Mouse (Mus musculus) embryonic fibroblast, embryonic 13.5 days (primary cell): ENCODE results near the gene Pou6f1. TPM values are rescaled to one million over a fixed set of nuclear protein-coding genes. Genes with fewer than 3 reads are reported as not detected.

Source experiments
- H3K27ac ChIP-seq: 2 replicates; pipeline ENCODE4 v1.5.1; 2012; ENCODE audit warnings: low read length, control low read depth, inconsistent platforms; ENCODE audit not compliant: insufficient read depth
- H3K4me1 ChIP-seq: 2 replicates; pipeline ENCODE4 v1.6.1; 2011; ENCODE audit warnings: low read length; ENCODE audit not compliant: control insufficient read depth, insufficient read depth
- H3K4me3 ChIP-seq: 2 replicates; pipeline ENCODE4 v1.5.1; 2011; ENCODE audit warnings: mild to moderate bottlenecking, control low read depth, low read length; ENCODE audit not compliant: insufficient read depth
- CTCF ChIP-seq: IDR thresholded peaks from 2 replicates; pipeline ENCODE4 v1.5.1; 2011; ENCODE audit warnings: mild to moderate bottlenecking, control low read depth, low read length, moderate library complexity, borderline replicate concordance; ENCODE audit not compliant: insufficient read depth
- POLR2A ChIP-seq: IDR thresholded peaks from 2 replicates; pipeline ENCODE4 v1.6.1; 2011; ENCODE audit warnings: low read depth, mild to moderate bottlenecking, control low read depth, low read length, moderate library complexity
- polyA plus RNA-seq: library from polyadenylated mRNA; stranded (reverse); fragments of >200 nt; gene quantifications from 2 replicates; pipeline ENCODE4 v1.2.4, GENCODE M21; 2011; ENCODE audit warnings: low read depth; ENCODE audit not compliant: missing spikeins, insufficient read length

Gene Pou6f1
- polyA plus RNA-seq, result 12.8 and 16.9 TPM in 2 replicates

DNA sequence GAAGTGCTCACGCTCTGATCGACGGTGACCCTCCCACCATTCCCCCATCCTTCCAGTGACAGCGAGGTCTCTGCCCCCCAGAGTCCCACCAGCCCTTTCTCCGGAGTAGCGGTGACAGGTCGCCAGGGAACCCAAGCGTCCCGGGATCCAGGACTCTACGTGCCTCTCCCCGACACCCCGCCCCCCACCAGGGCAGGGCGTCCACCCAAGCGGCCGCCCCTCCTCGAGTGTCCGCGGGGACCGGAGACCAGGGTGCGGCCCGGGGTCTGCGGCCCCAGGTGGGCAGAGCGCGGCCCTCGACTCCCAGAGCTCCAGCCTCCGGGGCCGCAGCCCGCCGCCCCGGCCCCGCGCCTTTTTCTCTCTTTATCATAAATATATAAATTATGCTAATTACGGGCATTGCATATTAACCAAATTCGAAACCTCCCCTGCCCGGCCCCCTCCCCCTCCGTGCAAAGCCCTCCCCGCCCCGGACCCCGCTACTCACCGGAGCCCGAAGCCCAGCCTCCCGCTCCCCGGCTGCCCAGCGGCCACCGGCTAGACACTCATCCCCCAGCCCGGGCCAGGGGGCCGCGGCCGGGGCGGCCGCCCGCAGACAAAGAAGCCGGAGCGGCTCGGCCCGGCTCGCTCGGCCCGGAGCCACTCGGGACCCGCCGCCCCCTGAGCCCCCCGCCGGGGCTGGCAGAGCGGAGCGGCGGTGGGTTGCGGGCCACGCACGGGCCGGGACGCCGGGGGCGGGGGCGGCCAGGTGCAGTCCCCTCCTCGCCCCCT, at the start of gene Pou6f1:
Gene Pou6f1, minus strand, starts transcription at position 709 of the 771 bp plus-strand sequence.
- no peak within 1 kb of the TSS for H3K27ac ChIP-seq
- H3K4me3 ChIP-seq, result peak within 1 kb of the TSS; percentile 46
- H3K4me1 ChIP-seq, result no peaks in the 10 kb centered on the region
- TF ChIP-seq CTCF, result no peak
- TF ChIP-seq POLR2A, result no peak

DNA sequence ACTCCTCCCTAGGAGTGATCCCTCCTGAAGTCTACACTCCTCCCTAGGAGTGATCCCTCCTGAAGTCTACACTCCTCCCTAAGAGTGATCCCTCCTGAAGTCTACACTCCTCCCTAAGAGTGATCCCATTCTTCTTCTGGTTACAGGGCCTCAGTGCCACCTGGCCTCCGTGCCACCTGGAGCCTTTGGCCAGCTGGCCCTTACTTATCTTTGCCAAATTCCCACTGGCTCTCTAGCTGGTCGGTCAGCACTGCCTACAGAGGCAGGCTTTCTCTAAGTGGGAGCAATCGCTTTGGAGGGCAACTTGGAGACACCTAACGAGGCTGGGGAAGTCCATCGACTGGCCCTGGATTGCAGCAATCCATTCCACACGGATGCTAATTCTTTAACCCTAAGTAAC, 46.4 kb upstream of the Pou6f1 start:
- no peak overlapping the region for H3K4me3 ChIP-seq
- no peak overlapping the region for H3K27ac ChIP-seq
- no peak for TF ChIP-seq CTCF
- no peak for TF ChIP-seq POLR2A
- no peaks in the 10 kb centered on the region for H3K4me1 ChIP-seq

DNA sequence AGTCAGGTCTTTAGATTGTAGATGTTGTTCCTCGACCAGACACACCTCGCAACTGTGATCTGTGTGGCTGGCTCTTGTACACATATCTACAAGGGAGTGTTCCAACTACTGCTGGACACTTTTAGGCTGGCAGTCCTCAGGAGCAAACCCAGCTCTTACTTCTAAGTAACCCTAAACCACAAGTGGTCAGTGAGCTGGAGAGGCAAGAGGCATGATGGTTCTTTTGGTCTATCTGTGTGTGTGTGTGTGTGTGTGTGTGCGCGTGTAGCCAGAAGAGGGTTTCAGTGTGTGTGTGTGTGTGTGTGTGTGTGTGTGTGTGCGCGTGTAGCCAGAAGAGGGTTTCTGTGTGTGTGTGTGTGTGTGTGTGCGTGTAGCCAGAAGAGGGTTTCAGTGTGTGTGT, 42.7 kb upstream of the Pou6f1 start:
- TF ChIP-seq CTCF (no peak), POLR2A (no peak)
- Histone ChIP-seq H3K27ac (no peak overlapping the region), H3K4me3 (no peak overlapping the region), H3K4me1 (no peaks in the 10 kb centered on the region)

DNA sequence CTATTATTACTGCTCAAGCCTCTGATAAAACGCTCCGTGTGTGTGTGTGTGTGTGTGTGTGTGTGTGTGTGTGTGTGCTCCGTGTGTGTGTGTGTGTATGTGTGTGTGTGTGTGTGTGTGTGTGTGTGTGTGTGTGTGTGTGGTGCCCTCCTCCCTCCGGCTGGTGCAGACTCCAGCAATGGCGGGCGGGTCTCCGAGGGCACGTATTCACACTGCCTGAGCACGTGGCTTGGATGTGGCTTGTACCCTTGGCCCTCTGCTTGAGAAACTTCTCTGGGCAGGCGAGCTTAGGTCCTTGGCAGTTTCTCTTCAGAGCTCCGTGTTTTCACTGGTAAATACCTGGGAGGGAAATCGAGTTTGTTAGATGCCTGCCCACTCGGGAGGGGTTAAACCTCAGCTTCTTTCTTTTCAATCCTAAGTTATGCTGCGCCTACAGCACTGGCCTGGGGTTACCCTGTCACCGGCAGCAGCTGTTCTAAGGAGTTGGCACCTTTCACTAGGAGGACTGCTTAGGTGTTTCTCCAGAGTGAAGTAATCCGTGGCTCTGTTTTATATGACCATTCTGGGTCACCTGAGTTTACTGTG, 41.5 kb upstream of the Pou6f1 start:
- H3K4me3 ChIP-seq, result no peak overlapping the region
- TF ChIP-seq CTCF (no peak), POLR2A (no peak)
- no peak overlapping the region for H3K27ac ChIP-seq
- peaks cover 6% of the 10 kb centered on the region for H3K4me1 ChIP-seq

DNA sequence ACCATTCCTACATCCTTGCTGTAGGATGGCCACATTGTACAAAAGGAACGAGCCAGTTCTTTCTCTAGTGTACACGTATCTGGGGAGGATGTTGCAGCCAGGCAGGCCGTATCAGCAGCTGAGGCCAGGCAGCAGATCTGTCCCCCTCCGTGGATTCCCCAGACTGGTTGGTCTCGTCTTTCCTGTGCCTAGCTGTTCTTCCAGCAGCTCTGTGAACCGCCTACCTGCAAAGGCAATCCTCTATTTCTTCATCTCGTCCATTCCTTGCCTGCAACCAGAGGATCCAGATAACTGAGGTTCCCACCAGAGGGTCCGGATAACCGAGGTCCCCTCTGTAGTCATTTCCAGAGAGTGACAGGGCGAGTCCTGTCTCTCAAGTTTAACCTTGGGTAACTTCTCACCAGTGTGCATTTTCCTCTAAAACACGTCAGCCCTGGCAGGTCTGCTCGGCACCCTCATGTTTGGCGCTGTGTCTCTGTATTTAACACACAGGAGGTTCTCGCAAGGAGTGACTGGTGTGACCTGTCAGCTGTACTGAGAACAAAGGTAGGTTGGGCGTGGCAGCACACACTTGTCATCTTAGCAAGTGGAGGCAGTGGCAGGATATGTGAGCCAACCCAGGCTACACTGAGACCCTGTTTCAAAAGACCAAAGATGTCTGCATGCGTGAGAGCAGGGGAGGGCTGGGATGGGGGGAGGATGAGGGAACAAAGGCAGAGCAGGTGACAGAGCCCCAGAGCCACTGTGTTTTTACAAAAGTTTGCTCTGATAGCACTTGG, 40.4 kb upstream of the Pou6f1 start:
- TF ChIP-seq CTCF (no peak), POLR2A (no peak)
- Histone ChIP-seq H3K4me3 (no peak overlapping the region), H3K4me1 (peaks cover 6% of the 10 kb centered on the region), H3K27ac (no peak overlapping the region)

DNA sequence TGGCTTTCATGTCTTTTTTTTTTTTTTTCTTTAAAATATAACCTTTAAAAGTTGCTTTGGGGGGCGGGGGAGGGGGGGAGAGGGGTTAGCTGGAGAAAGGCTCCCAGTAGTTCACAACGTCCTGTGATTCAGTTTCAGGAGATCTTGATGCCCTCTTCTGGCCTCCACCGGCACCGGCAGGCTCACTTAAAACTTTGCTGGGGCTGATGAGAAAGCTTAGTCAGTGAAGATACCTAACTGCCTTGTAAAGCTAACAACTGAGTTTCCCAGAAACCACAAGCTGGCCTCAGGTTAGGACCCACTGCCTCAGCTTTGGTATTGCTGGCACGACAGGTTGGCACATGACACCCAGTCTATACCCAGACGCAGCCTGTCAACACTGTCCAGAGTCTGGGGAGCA, 37.9 kb upstream of the Pou6f1 start:
- H3K4me3 ChIP-seq, result no peak overlapping the region
- H3K4me1 ChIP-seq, result peaks cover 6% of the 10 kb centered on the region
- H3K27ac ChIP-seq, result no peak overlapping the region
- TF ChIP-seq CTCF, result no peak
- no peak for TF ChIP-seq POLR2A

DNA sequence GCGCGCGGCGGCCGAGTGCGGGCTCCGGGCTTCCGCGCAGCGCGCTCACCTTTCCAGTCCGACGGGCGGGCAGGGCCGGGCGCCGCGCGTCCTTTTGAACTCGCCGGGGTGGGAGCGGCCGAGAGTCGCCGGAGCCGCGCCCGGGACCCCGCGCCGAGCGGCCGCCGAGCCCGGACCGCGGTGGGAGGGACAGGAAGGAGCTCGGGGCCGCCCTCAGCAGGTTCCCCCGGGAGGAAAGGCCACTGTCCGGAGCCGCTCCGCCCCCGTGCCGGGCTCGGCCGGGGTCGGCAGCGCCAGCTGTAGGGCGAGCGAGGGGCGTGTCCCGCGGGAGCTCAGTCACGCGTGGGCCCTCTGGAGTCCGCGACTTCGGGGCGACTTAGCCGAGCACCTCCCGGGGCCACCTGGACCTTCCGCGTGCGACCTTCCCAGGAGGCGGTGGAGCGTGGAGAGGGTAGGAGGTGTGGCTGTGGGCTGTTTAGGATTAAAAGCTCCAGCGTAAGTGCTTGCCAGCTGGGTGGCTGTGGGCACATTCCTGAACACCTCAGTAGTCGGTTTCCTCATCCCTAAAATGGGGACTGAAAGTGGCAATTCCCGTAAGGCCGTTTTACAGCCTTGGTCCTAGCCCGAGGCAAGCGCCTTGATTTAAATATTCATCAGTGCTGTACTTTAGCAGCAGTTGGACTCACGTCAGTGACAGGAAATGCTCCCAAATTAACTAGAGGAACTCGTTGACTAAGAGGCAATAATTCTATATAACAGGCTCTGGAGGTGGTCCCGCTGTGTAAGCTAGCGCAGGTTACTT, 37.1 kb upstream of the Pou6f1 start, which contains the start of gene Smagp:
Gene Smagp, minus strand, starts transcription at position 241 of the 802 bp plus-strand sequence.
- Histone ChIP-seq H3K4me1 (peaks cover 6% of the 10 kb centered on the region), H3K27ac (no peak within 1 kb of the TSS), H3K4me3 (peak within 1 kb of the TSS; percentile 46)
- TF ChIP-seq POLR2A (no peak), CTCF (no peak)

DNA sequence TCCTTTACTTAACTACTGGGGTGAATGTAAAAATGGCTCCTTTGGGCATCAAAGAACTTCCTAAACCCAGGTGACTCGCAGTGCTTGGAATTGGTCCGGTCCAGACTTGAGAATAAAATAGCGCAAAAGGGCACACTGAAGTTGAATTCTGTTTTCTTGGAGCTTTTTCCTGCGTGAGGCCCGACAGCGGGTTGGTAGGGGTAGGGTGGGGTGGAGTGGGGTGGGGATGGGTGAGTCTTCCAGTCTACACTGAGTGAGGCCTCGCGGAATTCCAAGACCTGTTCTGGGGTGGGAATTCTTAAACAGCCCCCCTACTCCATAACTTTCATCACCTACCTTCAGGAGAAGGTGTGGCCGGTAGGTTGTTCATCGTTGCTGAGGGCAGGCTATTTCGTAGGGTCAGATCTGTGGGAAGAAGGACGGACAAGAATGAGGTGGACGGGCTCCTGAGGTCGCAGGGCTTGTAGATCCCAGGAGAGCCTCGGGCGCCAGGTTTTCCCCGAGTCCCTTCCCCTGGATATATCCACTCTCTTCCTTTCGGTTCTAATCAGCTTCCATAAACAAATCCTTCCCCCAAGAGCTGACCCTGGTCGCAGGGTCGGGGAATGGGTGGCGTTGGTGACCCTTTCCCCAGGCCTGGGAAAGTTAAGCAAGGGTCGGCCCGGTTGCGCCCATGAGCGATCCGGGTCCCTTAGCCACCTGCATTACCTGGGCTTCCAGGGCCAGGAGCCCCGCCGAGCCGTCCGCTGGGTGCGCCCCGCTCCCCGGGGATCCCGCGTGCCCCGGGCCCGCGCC, 36.3 kb upstream of the Pou6f1 start:
- no peak for TF ChIP-seq POLR2A
- TF ChIP-seq CTCF, result no peak
- H3K4me3 ChIP-seq, result peak overlapping the region; percentile 46
- no peak overlapping the region for H3K27ac ChIP-seq
- H3K4me1 ChIP-seq, result peaks cover 6% of the 10 kb centered on the region
